Mouse (Mus musculus): ENCODE measurements around the gene Bmper. TPM values are rescaled to one million over a fixed set of nuclear protein-coding genes. Genes with fewer than 3 reads are reported as not detected.

The Bmper gene
- total and polyA plus RNA-seq, 3 experiments = 1.3 to 1.9 (median 1.4) TPM

- Histone ChIP-seq H3K4me3 (replicated peaks in 1 of 3; ENCODE audit: low read depth in 2 of 3, low read length in 2 of 3, poor library complexity in 1 of 3) (no peak overlapping the region), H3K79me2 (replicated peaks; ENCODE audit: control insufficient read depth, extremely low read depth, insufficient read depth, poor library complexity, severe bottlenecking) (no peaks in the 10 kb centered on the region), H3K36me3 (replicated peaks in 1 of 2; ENCODE audit: control insufficient read depth in 1 of 2, insufficient read depth in 1 of 2, low read length in 1 of 2) (no peaks in the 10 kb centered on the region), H3K27me3 (replicated peaks) (no peaks in the 10 kb centered on the region), H3K9ac (ENCODE audit: insufficient read depth, low read depth) (no peak overlapping the region), H3K4me1 (ENCODE audit: control insufficient read depth in 1 of 2, insufficient read depth in 2 of 2) (peaks cover 10 to 20% of the 10 kb centered on the region in 2 experiments; a peak in 3 of 4 replicates), H3K4me2 (ENCODE audit: insufficient read depth, low read depth, poor library complexity, severe bottlenecking) (no peak overlapping the region), H3K9me3 (replicated peaks; ENCODE audit: low read length) (no peaks in the 10 kb centered on the region), H3K27ac (ENCODE audit: insufficient read depth, low read depth) (no peak overlapping the region)
- TF ChIP-seq TBP (conservative IDR thresholded peaks at IDR 0.05; ENCODE audit: low read depth, low read length) (no peak), MEF2A (IDR thresholded peaks at IDR 0.05; ENCODE audit: borderline replicate concordance, low read depth, low read length) (no peak), MAX (IDR thresholded peaks at IDR 0.05; ENCODE audit: low read length) (no peak), RCOR1 (conservative IDR thresholded peaks at IDR 0.05; ENCODE audit: low read depth, low read length) (no peak), IRF4 (IDR thresholded peaks at IDR 0.05; ENCODE audit: low read depth, low read length) (no peak), JUN (IDR thresholded peaks at IDR 0.05; ENCODE audit: insufficient read depth, low read depth, low read length) (no peak), SMC3 (IDR thresholded peaks at IDR 0.05; ENCODE audit: low read depth, low read length) (no peak), ZNF384 (IDR thresholded peaks at IDR 0.05; ENCODE audit: low read depth, low read length) (no peak), JUND (conservative IDR thresholded peaks at IDR 0.05; ENCODE audit: low read depth, low read length) (no peak), HCFC1 (IDR thresholded peaks at IDR 0.05; ENCODE audit: low read depth, low read length) (no peak), ZMIZ1 (IDR thresholded peaks at IDR 0.05; ENCODE audit: low read depth, low read length) (no peak), MAFK (IDR thresholded peaks at IDR 0.05; ENCODE audit: insufficient replicate concordance, low read length) (no peak), MAZ (IDR thresholded peaks at IDR 0.05; ENCODE audit: low read depth, low read length) (no peak), ZKSCAN1 (IDR thresholded peaks at IDR 0.05; ENCODE audit: borderline replicate concordance, low read depth, low read length) (no peak), CHD1 (IDR thresholded peaks at IDR 0.05; ENCODE audit: low read depth, low read length) (no peak), USF1 (IDR thresholded peaks at IDR 0.05; ENCODE audit: low read depth, low read length) (no peak), GABPA (IDR thresholded peaks at IDR 0.05; ENCODE audit: insufficient replicate concordance, low read depth, low read length) (no peak), NELFE (IDR thresholded peaks at IDR 0.05; ENCODE audit: low read depth, low read length) (no peak)
- no peak for DNase-seq (ENCODE audit: extremely low read depth)
- dilution Hi-C loops (cut with MboI; ENCODE audit: extremely low pct_ligation_motif_present, extremely low pct_unique_long_range_greater_than_20kb, low sequenced_read_pairs) (no loop called here), in situ Hi-C loops (cut with MboI; ENCODE audit: low pct_ligation_motif_present, low pct_unique_long_range_greater_than_20kb, low sequenced_read_pairs) (no loop called here)
These were observed 129.5 kb downstream of the Bmper start for GRCm38 (mm10) chr9:23352396-23352795.

- H3K4me1 ChIP-seq (ENCODE audit: control insufficient read depth in 1 of 2, insufficient read depth in 2 of 2) = peaks cover 10 to 14% of the 10 kb centered on the region in 2 experiments; a peak in 3 of 4 replicates
- in situ Hi-C loops (cut with MboI; ENCODE audit: low pct_ligation_motif_present, low pct_unique_long_range_greater_than_20kb, low sequenced_read_pairs) = no loop called here
- no peaks in the 10 kb centered on the region for H3K36me3 ChIP-seq (replicated peaks in 1 of 2; ENCODE audit: control insufficient read depth in 1 of 2, insufficient read depth in 1 of 2, low read length in 1 of 2)
- no peaks in the 10 kb centered on the region for H3K27me3 ChIP-seq (replicated peaks)
- H3K4me3 ChIP-seq (replicated peaks in 1 of 3; ENCODE audit: low read depth in 2 of 3, low read length in 2 of 3, poor library complexity in 1 of 3) = no peak overlapping the region
- no peak overlapping the region for H3K27ac ChIP-seq (ENCODE audit: insufficient read depth, low read depth)
- peak; percentile 56 for DNase-seq (ENCODE audit: extremely low read depth)
- H3K9ac ChIP-seq (ENCODE audit: insufficient read depth, low read depth) = no peak overlapping the region
- H3K9me3 ChIP-seq (replicated peaks; ENCODE audit: low read length) = no peaks in the 10 kb centered on the region
- no peaks in the 10 kb centered on the region for H3K79me2 ChIP-seq (replicated peaks; ENCODE audit: control insufficient read depth, extremely low read depth, insufficient read depth, poor library complexity, severe bottlenecking)
- dilution Hi-C loops (cut with MboI; ENCODE audit: extremely low pct_ligation_motif_present, extremely low pct_unique_long_range_greater_than_20kb, low sequenced_read_pairs) = no loop called here
- H3K4me2 ChIP-seq (ENCODE audit: insufficient read depth, low read depth, poor library complexity, severe bottlenecking) = peak overlapping the region; percentile 2; the same call in 1 of the 2 replicates
- TF ChIP-seq ZKSCAN1 (IDR thresholded peaks at IDR 0.05; ENCODE audit: borderline replicate concordance, low read depth, low read length) = no peak
- TF ChIP-seq USF2 (conservative IDR thresholded peaks at IDR 0.05; ENCODE audit: low read depth, low read length) = no peak
- no peak for TF ChIP-seq ZNF384 (IDR thresholded peaks at IDR 0.05; ENCODE audit: low read depth, low read length)
- TF ChIP-seq NELFE (IDR thresholded peaks at IDR 0.05; ENCODE audit: low read depth, low read length) = no peak
- peak; percentile 84 for TF ChIP-seq MEF2A (IDR thresholded peaks at IDR 0.05; ENCODE audit: borderline replicate concordance, low read depth, low read length)
- TF ChIP-seq E2F4 (IDR thresholded peaks at IDR 0.05; ENCODE audit: insufficient replicate concordance, low read depth, low read length) = no peak
- no peak for TF ChIP-seq CHD1 (IDR thresholded peaks at IDR 0.05; ENCODE audit: low read depth, low read length)
- TF ChIP-seq NRF1 (IDR thresholded peaks at IDR 0.05; ENCODE audit: low read depth, low read length) = no peak
- no peak for TF ChIP-seq RCOR1 (conservative IDR thresholded peaks at IDR 0.05; ENCODE audit: low read depth, low read length)
- no peak for TF ChIP-seq MXI1 (IDR thresholded peaks at IDR 0.05; ENCODE audit: low read depth, low read length)
- TF ChIP-seq ELF1 (IDR thresholded peaks at IDR 0.05; ENCODE audit: low read depth, low read length) = no peak
- no peak for TF ChIP-seq KAT2A (IDR thresholded peaks at IDR 0.05; ENCODE audit: insufficient replicate concordance, low read length)
- TF ChIP-seq PAX5 (IDR thresholded peaks at IDR 0.05; ENCODE audit: low read length) = no peak
- peak; percentile 44; the same call in 1 of the 2 replicates for TF ChIP-seq ETS1 (conservative IDR thresholded peaks at IDR 0.05; ENCODE audit: low read depth, low read length)
- TF ChIP-seq SIN3A (IDR thresholded peaks at IDR 0.05; ENCODE audit: low read length) = no peak
- TF ChIP-seq MYC (IDR thresholded peaks at IDR 0.05; ENCODE audit: low read depth, low read length) = 0 out of 2 replicates have a peak, but pooled peaks have one; percentile 24
- TF ChIP-seq RAD21 (IDR thresholded peaks at IDR 0.05; ENCODE audit: low read depth, low read length) = no peak
- TF ChIP-seq MAX (IDR thresholded peaks at IDR 0.05; ENCODE audit: low read length) = 0 out of 2 replicates have a peak, but pooled peaks have one; percentile 23
- no peak for TF ChIP-seq JUN (IDR thresholded peaks at IDR 0.05; ENCODE audit: insufficient read depth, low read depth, low read length)
- TF ChIP-seq SMC3 (IDR thresholded peaks at IDR 0.05; ENCODE audit: low read depth, low read length) = no peak
These were observed 131.4 kb downstream of the Bmper start for GRCm38 (mm10) chr9:23354201-23354820.
